Mouse (Mus musculus) layer of hippocampus, adult 2 months (tissue): ENCODE measurements at regions not wholly inside any gene's neighbourhood (a gene's known extent, or its start where the extent isn't known, plus 50 kb on each side); places are given as distances from the start of the nearest gene placed in this dataset.

Source experiments
- DNase-seq, 2 experiments: peaks; one replicate each; pipeline ENCODE4 v3.0.0; 2022; ENCODE audit warnings: low spot score in 2 of 2
- H3K27ac ChIP-seq: fragments of 200-600 bp; 2 replicates; pipeline ENCODE4 v1.8.1; 2022
- H3K4me3 ChIP-seq: fragments of 200-600 bp; 2 replicates; pipeline ENCODE4 v1.8.1; 2022; ENCODE audit warnings: mild to moderate bottlenecking
- CTCF ChIP-seq: fragments of 200-600 bp; conservative IDR thresholded peaks from 2 replicates; pipeline ENCODE4 v1.8.1; 2022; ENCODE audit warnings: antibody characterized with exemption, mild to moderate bottlenecking, moderate library complexity

- no peak overlapping the region for H3K4me3 ChIP-seq
- H3K27ac ChIP-seq = peak overlapping the region; percentile 75
- no peak for TF ChIP-seq CTCF
- DNase-seq = peak; percentile 28 to 65
These were observed 78.3 kb upstream of the Slc45a1 start for GRCm38 (mm10) chr4:150730061-150730812.

GRCm38 (mm10) chr4:150726539-150726938 is 74.6 kb upstream of the Slc45a1 start:
- no peak overlapping the region for H3K27ac ChIP-seq
- TF ChIP-seq CTCF = peak; percentile 67

GRCm38 (mm10) chr4:150726136-150726480 is 74.1 kb upstream of the Slc45a1 start:
- no peak overlapping the region for H3K27ac ChIP-seq
- H3K4me3 ChIP-seq = no peak overlapping the region
- no peak for TF ChIP-seq CTCF
- no peak for DNase-seq

More at GRCm38 (mm10) chr4:150726539-150726938, 74.6 kb upstream of the Slc45a1 start:
- H3K4me3 ChIP-seq = no peak overlapping the region
- no peak for DNase-seq

GRCm38 (mm10) chr4:150725443-150726135 is 73.6 kb upstream of the Slc45a1 start:
- DNase-seq = no peak
- Histone ChIP-seq H3K27ac (no peak overlapping the region), H3K4me3 (no peak overlapping the region)
- TF ChIP-seq CTCF = no peak

GRCm38 (mm10) chr4:150724823-150725222 is 72.8 kb upstream of the Slc45a1 start:
- DNase-seq = no peak
- no peak for TF ChIP-seq CTCF
- H3K4me3 ChIP-seq = no peak overlapping the region
- H3K27ac ChIP-seq = no peak overlapping the region

DNA sequence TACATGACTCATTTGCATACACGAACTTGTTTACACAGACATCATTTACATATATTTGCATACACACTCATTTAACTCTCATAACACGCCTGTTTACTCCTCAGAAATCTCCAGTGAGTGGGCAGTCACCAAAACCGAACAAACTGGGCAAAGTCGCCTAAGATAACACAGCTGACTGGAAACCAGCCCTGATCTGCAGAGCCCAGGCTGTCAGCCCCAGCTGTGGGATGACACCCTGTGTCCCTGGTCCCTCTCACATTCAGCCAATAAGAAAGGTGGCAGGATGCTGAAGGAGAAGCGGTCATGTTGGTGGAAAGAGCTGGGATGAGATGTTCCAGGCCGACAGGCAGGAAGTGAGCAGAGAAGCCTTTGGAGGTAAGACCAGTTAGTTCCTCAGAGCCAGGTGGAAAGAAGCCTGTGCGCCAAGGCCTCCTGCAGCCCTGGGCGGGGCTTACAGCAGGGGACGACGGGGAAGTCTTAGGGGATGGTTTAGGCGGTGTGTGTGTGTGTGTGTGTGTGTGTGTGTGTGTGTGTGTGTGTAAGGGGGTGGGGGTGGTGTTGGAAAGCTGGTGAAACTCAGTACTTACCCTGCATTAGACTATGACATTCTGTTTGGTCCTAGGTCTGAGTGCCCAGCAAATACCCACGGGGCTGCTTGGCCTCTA is 69.8 kb upstream of the Slc45a1 start:
- Histone ChIP-seq H3K27ac (no peak overlapping the region), H3K4me3 (no peak overlapping the region)
- no peak for TF ChIP-seq CTCF

DNA sequence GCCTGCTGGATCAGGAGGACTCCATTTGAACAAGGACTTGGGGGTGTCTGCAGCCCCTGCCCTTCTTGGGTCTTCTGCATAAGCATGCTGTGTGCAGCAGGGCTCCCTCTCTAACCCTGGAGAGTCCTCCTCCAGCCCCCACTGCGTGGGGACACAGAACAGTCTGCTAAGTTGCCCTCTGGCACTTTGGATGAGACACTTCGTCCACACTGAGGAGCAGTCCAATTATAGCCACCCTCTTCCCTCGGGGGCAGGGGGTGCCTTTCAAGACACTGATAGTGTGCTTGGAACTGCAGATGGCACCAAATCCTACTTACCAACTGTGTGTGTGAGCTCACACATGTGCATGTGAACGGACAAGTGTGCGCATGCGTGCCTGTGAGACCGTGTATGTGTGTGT is 65.9 kb upstream of the Slc45a1 start:
- TF ChIP-seq CTCF = 0 out of 2 replicates have a peak, but pooled peaks have one; percentile 6
- no peak for DNase-seq
- peak overlapping the region; percentile 57 for H3K27ac ChIP-seq

More for the DNA sequence above, 69.8 kb upstream of the Slc45a1 start:
- DNase-seq = no peak

DNA sequence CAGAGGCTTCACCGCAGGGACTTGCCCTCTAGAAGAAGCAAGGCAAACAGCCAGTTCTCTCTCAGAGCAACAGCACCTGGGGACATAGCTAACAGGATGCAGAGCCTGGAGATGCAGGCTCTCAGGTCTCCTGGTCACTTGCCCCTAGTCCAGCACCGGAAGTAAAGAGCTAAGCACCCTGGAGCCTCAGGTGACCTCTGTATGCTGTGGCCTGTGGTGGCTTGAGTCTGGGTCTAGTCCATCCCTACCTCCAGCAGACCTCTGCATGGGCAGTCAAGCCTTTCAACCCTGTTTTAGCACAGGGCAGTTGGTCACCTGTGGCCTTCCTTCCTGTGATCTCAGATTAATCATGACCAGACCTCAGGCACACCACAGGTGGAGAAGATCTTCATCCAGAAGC is 63.1 kb upstream of the Slc45a1 start:
- H3K27ac ChIP-seq = peak overlapping the region; percentile 57; the same call in 1 of the 2 replicates
- no peak for DNase-seq
- no peak for TF ChIP-seq CTCF
- no peak overlapping the region for H3K4me3 ChIP-seq

More for the DNA sequence above, 65.9 kb upstream of the Slc45a1 start:
- H3K4me3 ChIP-seq = no peak overlapping the region

- Histone ChIP-seq H3K27ac (peak overlapping the region; percentile 93), H3K4me3 (no peak overlapping the region)
- no peak for TF ChIP-seq CTCF
- DNase-seq = no peak
These were observed 61.3 kb upstream of the Slc45a1 start for GRCm38 (mm10) chr4:150713291-150713690.

DNA sequence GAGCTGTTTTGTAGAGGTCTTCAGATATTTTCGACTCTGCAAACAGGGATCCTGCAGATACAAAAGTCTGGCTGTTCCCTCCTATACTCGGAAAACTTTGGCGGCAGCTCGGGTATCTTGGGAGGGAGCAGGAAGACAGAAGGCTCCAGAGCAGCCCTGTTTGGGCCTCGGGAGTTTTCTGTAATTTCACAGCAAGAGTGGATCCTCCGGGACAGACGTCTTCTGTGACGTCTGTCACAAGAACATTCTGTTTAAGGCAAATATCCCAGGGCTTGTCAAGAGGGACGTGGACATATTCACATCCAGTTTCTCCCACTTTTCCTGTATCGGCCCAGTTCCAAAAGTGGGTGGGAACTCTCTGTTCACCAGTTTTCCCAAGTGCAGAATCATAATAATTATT is 60.9 kb upstream of the Slc45a1 start:
- TF ChIP-seq CTCF = no peak
- H3K27ac ChIP-seq = peak overlapping the region; percentile 93
- no peak overlapping the region for H3K4me3 ChIP-seq
- peak in 1 of 2 experiments; percentile 39 for DNase-seq

DNA sequence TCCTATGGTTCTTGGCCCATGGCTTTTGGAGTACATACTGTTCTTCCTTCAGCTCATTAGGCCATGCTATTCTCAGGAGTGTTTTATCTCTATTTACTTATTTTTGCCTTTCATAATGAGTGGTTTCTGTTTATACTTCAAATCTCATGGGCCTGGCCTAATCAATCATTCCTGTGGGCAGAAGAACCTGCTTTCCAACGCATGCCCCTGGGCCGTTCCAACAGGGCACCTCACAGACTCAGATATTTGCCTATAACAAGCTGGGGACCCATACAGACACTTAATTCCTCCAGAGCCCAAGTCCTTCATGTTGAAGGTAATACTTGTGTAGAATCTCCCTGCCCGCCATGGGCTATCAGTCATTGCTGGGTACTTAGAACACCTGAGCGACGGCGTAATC is 59.7 kb upstream of the Slc45a1 start:
- TF ChIP-seq CTCF = no peak
- no peak overlapping the region for H3K4me3 ChIP-seq
- peak overlapping the region; percentile 93; the same call in 1 of the 2 replicates for H3K27ac ChIP-seq
- no peak for DNase-seq

- Histone ChIP-seq H3K27ac (no peak overlapping the region), H3K4me3 (no peak overlapping the region)
- TF ChIP-seq CTCF = no peak
- no peak for DNase-seq
These were observed 57.6 kb upstream of the Slc45a1 start for GRCm38 (mm10) chr4:150709391-150710130.
